Mouse (Mus musculus) activated CD4-positive, CD25-positive, alpha-beta regulatory T cell, adult 4 months (primary cell): ENCODE results near the gene Ddx1. TPM values are rescaled to one million over a fixed set of nuclear protein-coding genes. Genes with fewer than 3 reads are reported as not detected.

Experiments used
- polyA plus RNA-seq, 2 experiments: library from polyadenylated mRNA; unstranded; fragments of 100-300 nt; shearing (Covaris generic); gene quantifications; one replicate each; pipeline ENCODE4 v1.2.1; 2017

Gene Ddx1
- polyA plus RNA-seq, 2 experiments from 2014 or later = 84.3 to 91.8 TPM

Other genes starting within 250 kb of the Ddx1 start
- 10 to 100 TPM in 1 of 2 experiments, 1 to 10 TPM in 1; 9.4 to 13.6 TPM for gene Nbas, start 19.9 kb upstream of the Ddx1 start, polyA plus RNA-seq